Mouse (Mus musculus): ENCODE results near the gene Prrx1. TPM values are rescaled to one million over a fixed set of nuclear protein-coding genes. Genes with fewer than 3 reads are reported as not detected.

Gene Prrx1
- total RNA-seq (2021) = 1 to 10 TPM; 6.3 to 7.0 TPM

- DNase-seq (ENCODE audit: extremely low spot score in 1 of 2, low spot score in 2 of 2) = peak in 1 of 2 experiments; percentile 13
- intact Hi-C loops (cut with DNase I) = loop anchor here (5.0 kb wide), 2 partner anchors 49 to 161 kb away; no protein-coding TSS in a partner anchor
Observed at GRCm38 (mm10) chr1:163313101-163313773, at the start of gene Prrx1. TSS of gene Prrx1 (minus strand) at chr1:163313710.

GRCm38 (mm10) chr1:163362202-163362601 lies 48.7 kb upstream of the Prrx1 start:
- no peak for DNase-seq (ENCODE audit: extremely low spot score in 1 of 2, low spot score in 2 of 2)

GRCm38 (mm10) chr1:163361376-163361775 lies 47.9 kb upstream of the Prrx1 start:
- intact Hi-C loops (cut with DNase I) = loop anchor here (5.0 kb wide), 1 partner anchor 49 kb away; the partner anchor contains the start of gene Prrx1
- no peak for DNase-seq (ENCODE audit: extremely low spot score in 1 of 2, low spot score in 2 of 2)

More at GRCm38 (mm10) chr1:163362202-163362601, 48.7 kb upstream of the Prrx1 start:
- intact Hi-C loops (cut with DNase I) = loop anchor here (5.0 kb wide), 1 partner anchor 50 kb away; the partner anchor contains the start of gene Prrx1

GRCm38 (mm10) chr1:163360796-163361195 lies 47.3 kb upstream of the Prrx1 start:
- no peak for DNase-seq (ENCODE audit: extremely low spot score in 1 of 2, low spot score in 2 of 2)
- intact Hi-C loops (cut with DNase I) = loop anchor here (5.0 kb wide), 1 partner anchor 48 kb away; the partner anchor contains the start of gene Prrx1

GRCm38 (mm10) chr1:163359521-163359920 lies 46.0 kb upstream of the Prrx1 start:
- intact Hi-C loops (cut with DNase I) = no loop called here
- DNase-seq (ENCODE audit: extremely low spot score in 1 of 2, low spot score in 2 of 2) = no peak

GRCm38 (mm10) chr1:163358165-163358564 lies 44.7 kb upstream of the Prrx1 start:
- DNase-seq (ENCODE audit: extremely low spot score in 1 of 2, low spot score in 2 of 2) = no peak
- intact Hi-C loops (cut with DNase I) = no loop called here

- DNase-seq (ENCODE audit: extremely low spot score in 1 of 2, low spot score in 2 of 2) = no peak
- intact Hi-C loops (cut with DNase I) = no loop called here
Observed at GRCm38 (mm10) chr1:163357733-163358132, 44.2 kb upstream of the Prrx1 start.

- intact Hi-C loops (cut with DNase I) = no loop called here
- no peak for DNase-seq (ENCODE audit: extremely low spot score in 1 of 2, low spot score in 2 of 2)
Observed at GRCm38 (mm10) chr1:163356167-163356566, 42.7 kb upstream of the Prrx1 start.

GRCm38 (mm10) chr1:163355626-163356156 lies 42.2 kb upstream of the Prrx1 start:
- DNase-seq (ENCODE audit: extremely low spot score in 1 of 2, low spot score in 2 of 2) = no peak
- intact Hi-C loops (cut with DNase I) = no loop called here

- DNase-seq (ENCODE audit: extremely low spot score in 1 of 2, low spot score in 2 of 2) = no peak
- intact Hi-C loops (cut with DNase I) = no loop called here
Observed at GRCm38 (mm10) chr1:163350988-163351387, 37.5 kb upstream of the Prrx1 start.

- intact Hi-C loops (cut with DNase I) = no loop called here
- no peak for DNase-seq (ENCODE audit: extremely low spot score in 1 of 2, low spot score in 2 of 2)
Observed at GRCm38 (mm10) chr1:163345541-163345940, 32.0 kb upstream of the Prrx1 start.

- intact Hi-C loops (cut with DNase I) = no loop called here
Observed at GRCm38 (mm10) chr1:163344931-163345330, 31.4 kb upstream of the Prrx1 start.

GRCm38 (mm10) chr1:163339219-163339561 lies 25.7 kb upstream of the Prrx1 start:
- no peak for DNase-seq (ENCODE audit: extremely low spot score in 1 of 2, low spot score in 2 of 2)
- intact Hi-C loops (cut with DNase I) = no loop called here

More at GRCm38 (mm10) chr1:163344931-163345330, 31.4 kb upstream of the Prrx1 start:
- DNase-seq (ENCODE audit: extremely low spot score in 1 of 2, low spot score in 2 of 2) = no peak

GRCm38 (mm10) chr1:163338525-163339218 lies 25.2 kb upstream of the Prrx1 start:
- DNase-seq (ENCODE audit: extremely low spot score in 1 of 2, low spot score in 2 of 2) = peak; percentile 36 to 38
- intact Hi-C loops (cut with DNase I) = no loop called here

GRCm38 (mm10) chr1:163337821-163338220 lies 24.3 kb upstream of the Prrx1 start:
- DNase-seq (ENCODE audit: extremely low spot score in 1 of 2, low spot score in 2 of 2) = no peak
- intact Hi-C loops (cut with DNase I) = no loop called here

- DNase-seq (ENCODE audit: extremely low spot score in 1 of 2, low spot score in 2 of 2) = no peak
- intact Hi-C loops (cut with DNase I) = no loop called here
Observed at GRCm38 (mm10) chr1:163327279-163327678, 13.8 kb upstream of the Prrx1 start.

GRCm38 (mm10) chr1:163319669-163320571 lies 6.4 kb upstream of the Prrx1 start:
- intact Hi-C loops (cut with DNase I) = no loop called here
- DNase-seq (ENCODE audit: extremely low spot score in 1 of 2, low spot score in 2 of 2) = no peak

GRCm38 (mm10) chr1:163316920-163317319 lies 3.4 kb upstream of the Prrx1 start:
- no peak for DNase-seq (ENCODE audit: extremely low spot score in 1 of 2, low spot score in 2 of 2)
- intact Hi-C loops (cut with DNase I) = no loop called here

- peak in 1 of 2 experiments; percentile 28 for DNase-seq (ENCODE audit: extremely low spot score in 1 of 2, low spot score in 2 of 2)
- intact Hi-C loops (cut with DNase I) = loop anchor here (5.0 kb wide), 2 partner anchors 47 to 163 kb away; no protein-coding TSS in a partner anchor
Observed at GRCm38 (mm10) chr1:163314829-163315301, 1.4 kb upstream of the Prrx1 start.
